Mouse (Mus musculus) MEL-GATA-1-ER (cell line): Measurements from ENCODE around the gene Grid2.

Experiments used
- DNase-seq: peaks from one replicate; pipeline ENCODE4 v3.0.0-alpha.2; 2012; ENCODE audit warnings: low read depth; ENCODE audit errors: extremely low read depth

Gene Grid2

DNA sequence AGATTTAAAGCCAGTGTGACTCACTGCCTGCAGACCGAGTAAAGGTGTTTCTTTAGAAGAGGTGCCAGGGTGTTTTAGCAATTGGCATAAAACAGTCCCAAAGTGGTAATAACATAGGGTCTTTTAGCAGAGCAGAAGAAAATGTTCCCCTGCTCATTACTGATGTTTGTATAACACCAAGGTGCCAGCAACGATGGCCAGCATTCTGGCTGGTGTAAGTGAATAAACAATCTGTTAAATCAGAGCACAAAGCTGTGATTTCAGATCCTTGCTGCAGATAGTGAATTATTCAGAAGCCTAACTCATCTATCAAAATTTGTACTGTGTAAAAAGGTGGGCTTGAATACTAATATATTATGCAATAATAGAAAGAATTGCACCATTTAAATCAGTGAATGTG lies 353.9 kb downstream of the Grid2 start:
- DNase-seq = no peak

DNA sequence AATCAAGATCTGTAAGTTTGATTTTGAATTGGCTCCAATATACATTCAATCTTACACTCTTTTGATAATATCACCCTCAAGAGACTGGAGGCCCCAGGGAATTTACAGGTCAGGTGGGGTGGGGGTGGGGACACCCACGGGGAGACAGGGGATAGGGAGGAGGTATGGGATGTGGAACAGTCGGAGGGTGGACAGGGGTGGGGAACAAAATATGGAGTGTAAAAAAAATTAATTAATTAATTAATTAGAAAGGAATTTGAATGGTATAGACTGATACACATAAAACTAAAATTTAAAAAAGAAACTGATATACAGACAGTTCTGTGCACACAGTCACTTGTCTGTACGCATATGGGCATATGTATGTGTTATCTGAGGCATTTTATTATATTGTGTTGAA lies 380.3 kb downstream of the Grid2 start:
- no peak for DNase-seq

DNA sequence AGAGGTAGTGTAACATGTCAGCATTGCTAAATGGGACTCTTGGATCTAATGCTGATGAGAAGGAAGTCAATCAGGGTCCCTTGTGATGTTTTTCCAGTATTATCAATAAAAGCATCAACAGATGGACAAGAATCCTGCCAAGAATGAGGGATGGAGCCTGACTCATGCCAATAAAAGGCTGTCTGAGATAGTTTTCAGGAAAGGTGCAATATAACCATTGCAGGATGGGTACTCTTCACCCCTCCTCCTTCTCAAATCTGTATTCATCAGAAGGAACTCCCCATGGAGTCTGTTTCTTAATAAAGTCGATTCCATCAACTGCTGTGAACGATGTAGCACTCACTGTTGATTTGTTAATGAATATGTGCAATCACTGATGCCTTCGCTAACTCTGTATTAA lies 403.7 kb downstream of the Grid2 start:
- DNase-seq = no peak

DNA sequence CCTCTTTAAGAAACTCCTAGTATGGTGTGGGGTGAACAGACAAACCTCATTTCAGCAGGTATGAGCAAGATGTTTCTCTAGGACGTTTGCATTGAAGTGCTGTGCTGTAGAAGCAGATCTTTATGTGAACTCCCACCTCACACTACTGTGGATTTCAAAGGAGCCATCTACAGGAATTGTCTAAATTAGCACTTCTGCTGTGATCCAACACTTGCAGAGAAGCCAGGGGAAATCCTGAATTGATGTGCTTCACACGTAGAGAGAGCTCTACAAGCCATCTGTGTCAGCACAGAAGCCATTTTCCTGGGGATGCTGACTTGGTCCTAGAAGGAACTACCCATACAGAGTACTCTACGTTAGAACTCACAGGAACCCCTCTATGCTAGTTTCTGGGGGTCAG lies 430.0 kb downstream of the Grid2 start:
- no peak for DNase-seq

DNA sequence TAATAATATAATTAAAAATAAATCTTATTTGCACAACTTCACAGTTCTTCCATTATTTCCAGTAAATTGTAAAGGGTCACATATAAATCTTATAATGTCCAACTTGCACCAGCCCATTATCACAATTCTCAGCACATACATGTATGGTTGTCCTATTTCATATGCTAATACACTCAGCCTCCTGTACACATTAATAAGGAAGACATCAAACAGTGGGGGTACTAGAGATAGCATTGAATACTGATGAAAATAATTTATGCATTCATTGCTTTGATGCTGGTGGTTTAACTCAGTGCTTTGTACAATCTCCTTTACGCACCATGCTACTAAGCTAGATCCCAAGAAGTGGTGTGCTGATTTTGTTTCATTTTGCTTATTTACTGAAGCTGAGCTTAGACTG lies 446.0 kb downstream of the Grid2 start:
- DNase-seq = no peak

DNA sequence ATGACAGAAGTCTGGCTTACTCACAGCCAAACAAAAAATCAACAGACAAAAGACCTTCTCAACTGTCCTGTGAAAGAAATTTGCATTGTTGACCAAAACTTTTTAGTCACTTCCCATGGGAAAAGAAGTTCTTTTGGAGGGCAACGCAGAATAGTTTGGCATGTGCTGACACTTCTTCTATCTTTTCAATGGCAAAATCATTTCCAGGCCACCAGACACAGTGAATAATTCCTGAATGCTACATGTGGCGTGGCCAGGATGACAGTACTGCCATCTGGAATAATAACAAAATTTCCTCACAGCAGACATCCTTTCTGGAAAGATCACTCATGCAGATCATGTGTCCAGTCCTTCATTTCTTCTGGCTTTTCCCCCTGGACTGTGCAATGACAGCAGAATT lies 478.1 kb downstream of the Grid2 start:
- no peak for DNase-seq

DNA sequence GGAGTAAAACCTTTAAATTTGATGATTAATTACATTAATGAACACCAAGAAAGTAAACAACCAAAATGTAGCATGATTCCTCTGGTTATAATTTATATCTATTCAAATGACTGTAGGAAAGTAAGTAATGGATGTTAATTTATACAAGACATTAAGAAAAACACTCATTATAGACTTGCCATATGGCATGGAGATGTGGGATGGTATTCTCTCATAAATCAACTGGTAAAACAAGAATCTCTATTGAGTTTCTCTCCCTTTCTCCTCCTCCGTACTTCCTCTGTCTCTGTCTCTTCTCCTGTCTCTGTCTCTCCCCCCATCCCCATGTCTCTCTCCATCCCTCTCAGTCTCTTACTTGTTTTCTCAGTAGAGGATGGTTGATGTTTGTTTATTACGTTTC lies 506.9 kb downstream of the Grid2 start:
- DNase-seq = no peak

DNA sequence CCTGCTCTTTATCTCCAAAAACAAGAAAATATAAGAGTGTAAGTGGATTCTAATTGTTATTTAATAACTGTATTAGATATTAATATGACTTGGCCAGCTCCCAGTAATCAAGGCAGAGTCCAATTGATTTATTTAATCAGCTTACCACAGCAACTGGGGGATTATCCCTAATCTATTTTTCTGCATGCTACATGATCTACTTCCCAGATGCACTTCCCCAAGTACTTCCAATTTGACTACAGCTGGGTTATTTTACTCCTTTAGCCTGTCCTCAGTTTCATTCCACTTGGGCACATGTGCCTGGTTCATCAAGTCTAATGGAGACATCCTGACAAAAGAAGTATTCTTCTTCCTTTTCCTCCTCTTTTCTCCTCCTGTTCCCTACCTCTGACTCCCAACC lies 539.0 kb downstream of the Grid2 start:
- no peak for DNase-seq

DNA sequence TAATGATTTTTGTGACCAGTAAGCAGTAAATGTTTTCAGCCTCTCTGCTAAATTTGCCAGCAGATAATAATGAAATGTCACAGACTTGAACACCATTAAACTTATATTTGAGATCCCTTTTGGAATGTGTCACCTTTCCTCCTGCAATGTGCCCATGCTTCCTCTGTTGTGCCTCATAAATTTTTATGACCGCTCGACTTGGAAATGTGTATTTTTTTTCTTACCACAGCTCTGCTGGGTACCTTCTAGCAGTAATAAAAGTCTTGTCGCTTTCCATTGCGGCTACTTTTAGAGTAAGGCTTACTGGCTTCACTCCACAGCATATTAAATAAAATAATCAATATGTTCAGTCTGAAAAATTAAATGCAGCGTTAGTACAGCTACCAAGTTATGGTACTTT lies 564.6 kb downstream of the Grid2 start:
- DNase-seq = no peak

DNA sequence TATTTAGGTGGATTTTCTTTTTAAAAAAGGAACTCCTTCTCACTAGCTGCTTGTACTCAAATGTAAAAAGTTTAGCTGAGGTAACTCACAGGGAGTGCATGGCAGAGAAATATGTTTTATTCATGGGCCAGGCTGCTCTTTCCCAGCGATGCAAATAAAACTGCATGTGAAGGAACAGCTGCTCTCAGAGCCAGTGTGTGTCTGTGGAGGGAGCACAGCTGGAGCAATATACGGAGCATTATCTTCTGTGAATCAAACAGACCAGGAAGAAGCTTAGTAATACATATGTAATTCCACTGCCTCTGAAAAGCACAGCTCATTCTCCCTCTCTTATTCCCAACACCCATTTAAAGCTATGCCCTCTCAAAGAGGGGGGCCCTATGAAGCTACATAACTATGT lies 607.0 kb downstream of the Grid2 start:
- DNase-seq = no peak

DNA sequence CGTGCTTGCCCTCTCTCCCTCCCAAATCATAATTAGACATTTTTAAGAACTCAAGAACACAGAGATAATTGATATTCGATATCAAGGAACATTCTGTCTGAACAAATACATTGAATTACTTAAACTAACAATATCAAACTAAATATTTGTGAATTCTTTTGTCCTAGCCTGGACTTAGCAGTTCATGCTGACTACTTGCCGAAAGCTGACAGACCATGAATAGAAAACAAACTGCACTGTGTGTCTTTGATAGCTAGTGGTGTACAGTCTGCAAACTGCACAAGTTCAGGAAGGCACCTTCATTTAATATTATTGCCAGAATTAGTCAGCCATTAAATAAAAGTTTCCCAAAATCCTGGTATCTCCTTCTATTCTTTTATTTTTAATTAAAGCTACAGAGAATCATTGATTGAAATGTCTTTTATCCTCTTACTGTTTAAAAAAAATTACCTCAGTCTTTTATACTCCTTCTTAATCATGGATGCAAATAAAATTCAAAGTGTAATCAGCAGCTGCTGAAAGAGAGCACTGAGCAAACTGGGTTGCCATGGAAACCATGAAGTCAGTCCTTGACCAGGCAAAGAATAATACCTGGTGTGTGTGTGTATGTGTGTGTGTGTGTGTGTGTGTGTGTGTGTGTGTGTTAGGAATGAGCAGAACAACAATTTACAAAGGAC lies 621.5 kb downstream of the Grid2 start:
- DNase-seq = no peak

DNA sequence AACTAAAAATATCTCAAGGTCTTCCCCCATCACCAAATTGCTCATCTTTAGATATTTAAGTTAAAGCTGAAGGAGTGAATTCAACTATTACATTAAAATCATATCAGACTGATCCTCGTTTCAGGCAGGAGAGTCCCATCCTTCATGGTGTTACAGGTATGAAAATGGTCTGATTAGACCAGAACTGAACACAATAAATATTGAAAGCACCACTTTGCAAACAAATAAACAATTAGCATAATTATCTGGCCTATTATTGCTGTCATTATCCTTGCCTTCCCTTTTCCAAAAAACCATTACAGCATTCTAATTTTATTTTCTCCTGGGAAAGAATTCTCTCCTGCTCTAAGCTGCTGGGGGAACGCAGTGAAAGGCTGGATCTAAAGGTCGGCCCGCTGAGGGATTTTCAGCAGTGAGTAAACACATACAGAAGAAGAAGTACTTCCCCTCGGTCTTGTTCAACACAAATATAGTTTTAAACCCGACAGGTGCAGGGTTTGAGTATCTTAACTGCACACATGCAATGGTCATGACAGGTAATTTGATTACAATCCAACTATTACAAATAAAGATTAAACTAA lies 622.2 kb downstream of the Grid2 start:
- no peak for DNase-seq

DNA sequence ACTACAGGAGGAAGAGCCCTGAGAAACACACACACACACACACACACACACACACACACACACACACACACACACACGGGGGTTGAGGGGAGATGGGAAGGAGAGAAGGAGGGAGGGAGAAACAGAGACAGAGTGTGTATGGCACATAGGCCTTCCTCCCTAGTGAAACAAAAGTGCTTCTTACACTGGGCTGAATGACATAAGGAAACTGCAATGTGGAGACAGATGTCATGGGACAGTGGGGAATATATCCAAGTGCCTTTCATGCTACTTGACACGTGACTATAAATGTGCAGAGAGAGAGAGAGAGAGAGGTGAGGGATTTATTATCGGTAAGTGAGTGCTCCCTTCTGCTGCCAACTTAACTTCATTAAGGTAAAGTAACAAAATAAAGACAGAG lies 639.0 kb downstream of the Grid2 start:
- no peak for DNase-seq

DNA sequence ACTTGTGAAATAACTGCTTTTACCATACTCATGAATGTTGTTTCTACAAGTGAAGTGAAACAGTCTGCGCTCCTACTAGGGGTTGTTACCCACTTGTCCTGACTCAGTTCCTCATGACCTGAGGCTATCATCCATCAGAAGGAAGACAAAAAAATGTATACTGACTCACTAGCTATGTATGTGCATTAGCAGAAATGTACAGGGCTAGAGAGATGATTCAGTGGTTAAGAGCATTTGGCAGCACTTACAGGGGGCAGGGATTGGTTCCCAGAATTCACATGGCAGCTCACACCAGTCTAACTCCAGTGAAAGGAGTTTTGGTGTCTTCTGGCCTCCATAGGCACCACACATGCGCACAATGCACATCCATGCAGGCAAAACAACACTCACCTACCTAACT lies 642.5 kb downstream of the Grid2 start:
- DNase-seq = no peak

DNA sequence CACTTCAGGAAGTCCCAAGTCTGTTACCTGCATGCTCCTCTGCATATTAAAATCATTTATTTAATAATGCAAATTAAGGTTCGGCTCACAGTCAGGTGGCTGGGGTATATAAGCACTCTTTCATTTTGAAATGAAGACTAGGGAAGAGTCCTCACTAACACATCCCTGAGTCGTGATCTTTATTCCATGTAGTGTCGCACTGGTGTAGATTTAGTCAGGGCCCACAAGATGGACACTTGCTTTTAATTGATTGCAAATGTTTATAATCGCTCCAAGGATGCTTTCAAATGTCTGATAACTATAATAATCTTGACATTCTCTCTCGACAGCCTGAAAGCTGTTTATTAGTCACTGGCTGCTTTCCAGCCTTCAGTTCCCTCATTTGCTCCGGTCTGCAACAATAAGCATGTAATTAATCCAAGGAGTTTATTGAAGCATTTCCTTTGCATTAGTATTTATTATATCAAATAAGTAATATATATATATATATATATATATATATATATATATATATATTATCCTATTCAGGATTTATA lies 661.4 kb downstream of the Grid2 start:
- DNase-seq = no peak

DNA sequence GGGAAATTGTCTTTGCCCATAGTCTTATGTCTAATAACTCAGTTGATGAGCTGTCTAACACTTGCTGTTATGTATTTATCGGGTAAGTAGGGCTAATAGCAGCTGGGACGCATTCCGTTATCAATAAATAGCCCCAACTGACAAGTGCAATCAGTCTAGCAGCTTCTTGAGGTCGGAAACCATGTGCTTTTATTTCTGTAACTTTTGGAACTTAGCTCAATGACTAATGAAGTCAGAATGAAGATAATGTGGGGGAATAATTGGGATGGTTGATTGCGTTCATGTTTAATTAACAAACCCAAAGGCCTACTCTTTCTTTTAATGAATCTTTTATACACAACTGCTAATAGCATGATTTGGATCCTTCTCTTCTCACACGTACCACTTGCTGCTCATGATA lies 666.3 kb downstream of the Grid2 start:
- no peak for DNase-seq

DNA sequence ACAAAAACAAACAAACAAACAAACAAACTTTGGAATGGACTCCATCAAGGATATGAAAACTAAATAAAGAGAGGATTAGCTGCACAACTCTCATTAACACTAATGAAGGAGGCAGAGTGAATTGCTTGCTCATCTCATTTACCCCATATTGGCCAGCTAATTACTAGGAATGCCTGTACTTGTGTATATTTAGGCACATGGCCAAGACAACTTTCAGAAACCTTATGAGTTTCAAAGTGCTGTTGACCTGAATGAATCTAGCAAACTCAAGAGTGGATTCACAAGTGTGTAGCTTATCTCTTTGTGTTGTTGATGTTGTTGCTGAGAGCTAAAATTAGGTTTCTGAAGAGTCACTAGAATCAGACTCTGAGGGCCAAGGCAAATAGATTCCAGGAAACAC lies 675.5 kb downstream of the Grid2 start:
- DNase-seq = no peak

DNA sequence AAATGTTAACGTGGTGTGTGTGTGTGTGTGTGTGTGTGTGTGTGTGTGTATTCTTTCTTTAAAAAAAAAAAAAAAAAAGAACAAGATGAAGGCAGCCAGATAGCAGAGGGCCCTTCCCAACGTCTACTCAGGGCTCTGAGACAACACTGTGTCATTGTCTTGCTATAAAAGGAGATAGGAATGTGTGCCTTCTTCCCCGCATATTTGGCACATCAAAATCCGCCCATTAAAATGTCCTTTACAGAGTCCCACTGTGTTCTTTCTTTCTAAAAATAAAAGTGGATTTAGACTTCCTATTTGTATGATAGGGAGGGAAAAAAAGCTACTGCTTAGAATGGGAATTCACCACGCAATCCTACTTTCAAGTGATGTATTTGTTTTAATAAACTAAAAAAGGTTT lies 691.0 kb downstream of the Grid2 start:
- DNase-seq = no peak

DNA sequence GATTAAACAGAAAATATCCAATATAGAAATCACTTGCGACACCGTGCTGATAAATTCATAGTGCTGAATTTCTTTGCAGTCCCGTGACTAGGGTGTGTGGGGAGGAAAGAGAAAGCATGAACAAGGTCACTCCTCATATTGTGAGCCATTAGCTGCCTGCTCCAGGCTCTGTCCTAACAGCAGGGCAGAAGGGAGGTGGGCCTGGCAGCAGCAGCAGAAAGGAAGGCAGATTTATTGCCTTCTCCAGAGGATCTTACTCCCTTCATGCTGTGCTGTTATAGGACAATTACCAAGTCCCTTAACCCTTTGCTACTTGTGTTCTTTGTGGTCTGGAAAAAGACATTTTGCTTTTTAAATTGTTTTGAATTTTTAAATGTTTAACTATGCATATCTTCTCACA lies 708.1 kb downstream of the Grid2 start:
- DNase-seq = no peak

DNA sequence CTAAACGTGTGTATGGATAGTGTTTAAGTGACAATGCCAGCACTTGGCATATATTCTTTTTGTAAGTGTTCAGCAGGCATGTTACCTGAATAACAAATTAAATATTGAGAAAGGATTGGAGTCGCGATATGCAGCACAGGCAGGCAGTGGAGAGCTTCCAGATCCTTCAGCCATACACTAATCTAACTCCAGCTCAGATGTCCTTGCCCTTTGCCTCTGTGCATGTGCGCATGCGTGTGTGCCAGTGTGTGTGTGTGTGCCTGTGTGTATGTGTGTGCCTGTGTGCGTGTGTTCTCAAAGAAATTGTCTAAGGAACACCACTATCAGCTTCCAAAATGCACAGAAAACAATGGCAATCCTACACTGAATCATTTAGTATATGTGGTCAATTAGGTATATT lies 708.6 kb downstream of the Grid2 start:
- DNase-seq = no peak

DNA sequence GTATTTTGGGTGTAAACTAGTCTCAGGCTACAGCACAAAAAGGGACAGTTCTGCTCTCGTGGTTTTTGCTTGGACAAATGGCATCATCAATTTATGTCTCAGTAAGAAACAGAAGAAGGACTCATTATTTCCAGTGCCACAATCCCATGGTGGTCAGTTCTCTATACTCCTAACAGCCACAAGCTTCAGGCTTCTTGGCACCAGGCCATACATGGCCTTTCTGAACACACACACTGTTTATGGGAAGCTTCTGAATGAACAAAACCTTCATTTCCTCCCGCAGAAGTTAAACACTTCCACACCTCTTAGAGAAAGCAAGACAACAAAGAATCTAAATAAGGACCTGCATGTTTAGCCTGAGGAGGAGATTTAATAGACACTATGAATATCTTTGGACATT lies 709.1 kb downstream of the Grid2 start:
- DNase-seq = no peak

DNA sequence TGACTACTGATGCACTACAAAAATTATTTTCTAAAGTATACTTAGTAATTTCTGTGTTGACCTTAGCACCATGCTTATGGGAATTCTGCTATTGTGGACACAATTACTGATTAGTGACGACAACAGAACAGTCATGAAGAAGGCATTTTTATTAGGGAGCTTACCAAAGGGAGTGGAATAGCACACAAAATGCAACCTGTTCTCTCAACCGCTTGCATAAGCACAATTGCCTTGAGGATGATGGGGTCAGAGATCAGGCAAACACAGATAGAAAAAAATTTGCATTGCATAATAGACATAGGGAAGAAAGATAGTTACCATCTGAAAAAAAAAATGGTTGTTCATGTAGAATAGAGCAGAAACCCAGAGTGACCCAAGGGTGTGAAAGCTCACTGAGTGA lies 790.4 kb downstream of the Grid2 start:
- DNase-seq = no peak

DNA sequence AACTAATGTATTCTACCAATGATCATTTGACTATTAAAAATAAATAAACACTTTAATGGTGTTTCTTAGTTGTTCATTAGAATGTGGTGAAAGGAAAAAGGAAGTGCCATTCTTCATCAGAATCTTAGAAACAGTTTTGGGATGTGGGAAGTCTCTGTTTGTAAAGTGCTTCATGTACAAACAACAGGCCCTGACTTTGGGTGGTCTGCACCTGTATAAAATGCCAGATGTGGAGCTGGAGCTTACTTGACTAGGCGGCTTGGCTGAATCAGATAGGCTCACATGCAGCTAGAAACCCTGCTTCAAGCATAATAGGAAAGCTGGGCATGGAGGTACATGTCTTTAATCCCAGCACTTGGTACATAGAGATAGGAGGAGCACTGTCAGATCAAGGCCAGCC lies 791.1 kb downstream of the Grid2 start:
- DNase-seq = no peak

DNA sequence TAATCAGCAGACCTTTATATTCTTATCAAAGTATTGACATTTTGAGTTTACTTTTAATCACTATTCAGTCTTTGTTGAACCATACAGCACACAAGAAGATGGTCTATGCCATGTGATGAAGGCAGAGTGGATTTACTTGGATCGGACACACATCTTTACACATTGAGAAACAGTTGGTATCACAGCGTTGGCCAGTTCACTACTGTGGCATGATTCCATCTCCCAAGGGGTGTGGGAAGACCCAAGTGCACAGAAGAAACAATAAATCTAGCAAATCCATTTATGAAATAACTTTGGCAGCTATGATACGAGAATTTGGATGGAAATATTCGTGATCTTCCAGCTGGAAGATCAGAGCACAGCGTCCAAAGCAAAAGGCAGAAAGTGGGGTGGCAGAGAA lies 792.3 kb downstream of the Grid2 start:
- DNase-seq = no peak
